Mouse (Mus musculus) urinary bladder, postnatal 10 days (tissue): ENCODE measurements around the gene Tcp11.

Source experiments
- DNase-seq: peaks from one replicate; pipeline ENCODE4 v3.0.0; 2022; ENCODE audit warnings: low spot score

Gene Tcp11

GRCm38 (mm10) chr17:28084395-28084905, 4.0 kb upstream of the Tcp11 start:
- DNase-seq: no peak

- no peak for DNase-seq
Measured at GRCm38 (mm10) chr17:28082863-28083262, 2.4 kb upstream of the Tcp11 start.

GRCm38 (mm10) chr17:28081856-28082255, 1.4 kb upstream of the Tcp11 start:
- DNase-seq: no peak

GRCm38 (mm10) chr17:28081385-28081784, 946 bp upstream of the Tcp11 start:
- no peak for DNase-seq

GRCm38 (mm10) chr17:28080817-28081165, 352 bp upstream of the Tcp11 start:
- DNase-seq: no peak

- peak; percentile 60 for DNase-seq
Measured at GRCm38 (mm10) chr17:28079618-28080017, 821 bp downstream of the Tcp11 start.

DNA sequence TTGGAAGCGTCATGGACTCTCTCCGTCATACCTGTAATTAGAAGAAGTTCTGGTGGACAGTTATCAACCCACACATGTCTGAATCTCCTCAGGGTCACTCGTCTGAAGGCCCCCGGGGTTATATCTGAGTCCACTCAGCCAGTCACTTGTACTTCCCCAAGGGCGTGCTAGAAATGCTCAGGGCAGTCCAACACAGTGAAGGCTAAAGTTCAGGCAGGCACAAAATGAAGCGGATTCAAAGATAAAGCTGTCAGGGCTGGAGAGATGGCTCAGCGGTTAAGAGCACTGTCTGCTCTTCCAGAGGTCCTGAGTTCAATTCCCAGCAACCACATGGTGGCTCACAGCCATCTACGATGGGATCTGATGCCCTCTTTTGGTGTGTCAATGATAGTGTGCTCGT, 2.4 kb downstream of the Tcp11 start:
- no peak for DNase-seq

DNA sequence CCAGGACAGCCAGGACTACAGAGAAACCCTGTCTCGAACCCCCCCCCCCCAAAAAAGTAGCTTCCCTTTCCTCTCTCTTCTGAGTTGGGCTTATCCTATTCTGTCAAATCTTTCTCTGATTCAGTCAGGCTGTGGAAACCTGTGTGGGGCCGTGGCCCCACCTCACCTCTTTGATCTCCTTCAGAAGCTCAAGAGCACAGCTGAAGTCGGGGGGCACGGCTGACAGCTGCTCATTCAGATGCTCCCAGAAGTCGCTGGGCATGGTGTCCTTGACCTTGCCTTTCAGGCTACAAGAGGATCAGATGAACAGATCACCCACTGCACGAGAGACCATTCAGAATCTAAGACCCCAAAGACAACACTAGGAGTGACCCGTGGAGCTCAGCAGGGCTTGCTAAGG, 6.0 kb downstream of the Tcp11 start:
- DNase-seq: no peak

DNA sequence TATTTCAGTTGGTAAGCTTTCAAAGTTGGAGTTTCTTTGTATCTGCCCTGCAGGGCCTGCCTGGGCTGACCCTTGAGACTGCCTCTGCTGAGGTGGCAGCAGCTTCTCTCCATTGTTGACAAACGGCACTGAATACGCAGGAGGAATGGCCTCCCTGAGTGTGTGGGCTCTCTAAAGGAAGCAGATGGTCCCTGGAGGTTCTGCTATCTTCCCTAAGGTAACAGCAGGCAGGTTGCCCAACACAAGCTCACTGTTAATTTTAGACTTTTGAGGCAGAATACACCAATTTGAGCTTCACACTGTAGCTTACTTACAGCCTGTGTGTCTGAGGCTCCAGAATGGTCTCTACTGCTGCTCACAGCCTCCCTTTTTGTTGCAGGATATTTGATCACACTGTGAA, 7.7 kb downstream of the Tcp11 start:
- DNase-seq: no peak

DNA sequence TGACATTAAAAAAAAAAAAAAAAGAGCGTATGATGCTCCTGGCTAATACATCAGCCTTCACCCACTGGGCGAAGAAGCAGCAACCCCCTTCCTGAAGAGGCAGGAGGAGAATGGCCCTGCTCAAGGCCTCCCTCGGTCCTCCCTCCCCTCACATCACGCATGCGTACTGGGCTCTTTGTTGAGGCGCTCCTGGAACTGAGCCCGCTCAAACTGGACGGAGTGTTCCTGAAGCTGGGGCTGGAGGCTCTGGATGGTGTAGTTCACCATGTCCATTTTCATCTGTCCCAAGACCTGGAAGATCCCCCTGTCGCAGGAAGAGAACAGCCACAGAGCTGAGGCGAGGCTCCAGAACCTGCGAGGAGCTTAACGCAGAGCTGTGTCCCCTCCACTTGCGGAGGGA, 10.2 kb downstream of the Tcp11 start:
- no peak for DNase-seq

DNA sequence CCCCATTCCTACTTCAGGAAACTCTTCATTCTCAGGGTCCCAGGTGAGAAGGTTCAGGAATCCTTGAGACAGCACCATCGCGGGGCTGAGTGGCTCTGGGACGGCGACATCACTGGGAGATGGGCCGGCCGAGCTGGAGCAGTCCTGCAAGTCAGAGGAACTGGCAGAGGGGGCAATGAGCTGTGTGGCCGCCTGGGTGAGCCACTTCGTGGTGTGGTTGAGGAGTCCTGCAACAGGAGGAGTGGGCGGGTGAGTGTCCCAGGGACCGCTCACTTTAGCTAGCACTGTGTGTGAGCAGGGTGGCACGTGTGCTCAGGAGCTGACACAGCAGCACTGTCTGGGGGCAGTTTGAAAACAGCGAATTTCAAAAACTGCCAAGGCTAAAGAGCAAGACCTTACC, 11.0 kb downstream of the Tcp11 start:
- no peak for DNase-seq

DNA sequence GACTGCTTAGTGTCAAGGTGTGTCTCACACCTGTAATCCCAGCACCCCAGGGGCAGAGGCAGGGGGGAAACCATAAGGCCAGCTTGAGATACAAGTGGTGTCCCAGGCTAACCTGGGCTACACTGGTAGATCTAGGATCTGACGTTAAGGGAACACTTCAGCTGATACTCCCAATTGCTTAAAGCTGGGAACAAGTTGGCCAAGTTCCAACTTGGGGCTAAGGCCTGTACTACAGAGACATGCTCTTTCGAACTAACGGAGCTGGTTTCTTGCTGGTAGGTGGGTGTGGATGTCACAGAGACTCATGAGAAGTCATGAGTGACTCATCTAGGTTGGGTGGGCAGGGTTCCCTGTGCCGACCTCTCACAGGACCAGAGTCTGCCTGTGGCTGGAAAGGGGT, 13.1 kb downstream of the Tcp11 start:
- DNase-seq: no peak

GRCm38 (mm10) chr17:28063163-28063562, 17.3 kb downstream of the Tcp11 start:
- no peak for DNase-seq

- DNase-seq: no peak
Measured at GRCm38 (mm10) chr17:28062710-28063109, 17.7 kb downstream of the Tcp11 start.

DNA sequence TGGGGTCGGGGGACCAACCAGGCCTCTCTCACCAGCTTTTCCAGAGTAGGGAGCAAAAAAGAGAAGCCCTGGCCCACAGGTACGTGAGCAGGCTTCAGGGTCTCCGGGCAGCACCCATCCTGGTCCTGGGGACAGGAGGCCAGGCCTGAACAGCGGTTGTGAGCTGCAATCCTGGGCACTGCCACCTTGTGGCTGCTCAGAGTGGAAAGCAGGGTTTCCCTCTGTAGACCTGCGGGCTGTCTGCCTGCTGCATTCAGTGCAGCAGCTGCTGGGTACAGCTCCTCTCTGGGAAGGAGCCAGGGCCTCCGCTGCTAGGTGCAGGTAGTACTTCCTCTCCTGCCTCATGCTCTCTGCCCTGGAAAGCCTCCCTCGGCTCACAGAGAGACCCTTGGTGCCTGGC, 19.0 kb downstream of the Tcp11 start:
- no peak for DNase-seq

GRCm38 (mm10) chr17:28060681-28061080, 19.8 kb downstream of the Tcp11 start:
- DNase-seq: no peak

DNA sequence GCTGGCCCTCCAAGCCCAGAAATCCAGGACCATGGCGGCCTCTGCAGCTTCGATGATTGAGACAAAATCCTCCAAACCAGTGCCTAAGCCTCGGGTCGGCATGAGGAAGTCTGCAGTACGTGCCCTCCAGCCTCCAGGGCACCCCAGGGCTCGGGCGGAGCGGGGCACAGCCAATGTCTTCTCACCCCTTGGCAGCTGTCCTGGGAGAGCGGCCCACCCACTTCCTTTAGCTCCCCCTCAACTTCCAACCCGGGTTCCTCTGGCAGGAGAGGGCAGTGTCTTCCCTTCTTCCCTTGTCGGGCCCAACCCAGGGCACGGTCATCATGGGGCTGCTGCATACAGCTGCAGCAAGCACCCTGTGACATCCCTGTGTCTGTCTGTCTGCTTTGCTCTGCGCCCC, 22.1 kb downstream of the Tcp11 start:
- DNase-seq: no peak

- no peak for DNase-seq
Measured at GRCm38 (mm10) chr17:28052293-28052863, 28.1 kb downstream of the Tcp11 start.

- DNase-seq: no peak
Measured at GRCm38 (mm10) chr17:28050210-28050609, 30.2 kb downstream of the Tcp11 start.

DNA sequence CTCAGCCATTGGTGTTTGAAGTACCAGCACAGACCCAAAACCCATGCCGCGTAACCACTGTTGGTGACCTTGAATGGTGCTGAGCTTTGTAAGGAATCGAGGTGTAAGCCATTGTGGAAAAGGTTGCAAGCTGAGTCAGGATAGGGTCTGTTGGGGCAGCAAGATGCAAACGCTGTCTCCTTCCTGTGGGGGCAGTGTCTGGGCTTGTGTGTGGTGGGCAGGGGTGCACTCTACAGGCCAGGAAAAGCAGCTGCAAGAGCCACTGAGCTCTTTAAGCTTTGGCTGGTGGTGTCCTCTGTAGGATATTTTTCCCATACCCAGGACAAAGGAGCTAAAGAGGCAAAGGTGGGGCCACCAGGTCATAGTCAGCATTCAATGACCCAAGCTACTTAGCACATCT, 32.0 kb downstream of the Tcp11 start:
- no peak for DNase-seq

DNA sequence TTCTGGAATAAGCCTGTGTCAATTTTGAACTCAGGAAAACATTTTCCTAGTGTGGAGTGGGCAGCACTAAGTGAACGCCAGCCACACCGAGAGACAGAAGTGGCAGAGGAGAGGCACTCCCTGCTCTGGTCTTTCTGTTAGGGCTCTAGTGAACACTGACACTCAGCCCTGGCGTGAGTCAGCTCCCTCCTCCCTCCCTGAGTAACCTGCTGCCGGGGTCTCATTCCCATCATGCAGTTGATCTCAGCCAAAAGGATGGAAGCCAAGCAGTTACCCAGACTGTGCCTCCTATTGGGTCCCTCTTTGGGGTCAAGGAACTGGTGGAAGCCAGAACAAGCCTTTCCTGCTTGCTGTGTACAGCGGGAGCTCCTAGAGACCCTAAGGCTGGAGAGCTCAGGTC, 32.9 kb downstream of the Tcp11 start:
- no peak for DNase-seq

DNA sequence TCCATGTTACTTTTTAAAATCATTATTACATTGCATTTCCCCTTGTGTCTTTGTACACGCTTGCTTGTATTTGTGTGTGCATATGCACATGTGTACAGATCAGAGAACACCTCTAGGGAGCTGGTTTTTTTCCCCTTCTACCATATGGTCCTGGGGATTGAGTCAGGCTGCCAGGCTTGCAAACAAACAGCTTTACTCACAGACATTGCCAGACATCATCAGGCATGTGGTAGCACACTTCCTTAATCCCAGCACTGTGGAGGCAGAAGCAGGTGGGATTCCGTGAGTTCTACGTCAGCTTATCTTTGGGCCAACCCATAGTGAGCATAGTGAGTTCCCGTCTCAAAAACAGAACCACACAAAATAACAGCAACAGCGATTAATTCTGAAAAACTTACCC, 33.4 kb downstream of the Tcp11 start:
- DNase-seq: no peak

DNA sequence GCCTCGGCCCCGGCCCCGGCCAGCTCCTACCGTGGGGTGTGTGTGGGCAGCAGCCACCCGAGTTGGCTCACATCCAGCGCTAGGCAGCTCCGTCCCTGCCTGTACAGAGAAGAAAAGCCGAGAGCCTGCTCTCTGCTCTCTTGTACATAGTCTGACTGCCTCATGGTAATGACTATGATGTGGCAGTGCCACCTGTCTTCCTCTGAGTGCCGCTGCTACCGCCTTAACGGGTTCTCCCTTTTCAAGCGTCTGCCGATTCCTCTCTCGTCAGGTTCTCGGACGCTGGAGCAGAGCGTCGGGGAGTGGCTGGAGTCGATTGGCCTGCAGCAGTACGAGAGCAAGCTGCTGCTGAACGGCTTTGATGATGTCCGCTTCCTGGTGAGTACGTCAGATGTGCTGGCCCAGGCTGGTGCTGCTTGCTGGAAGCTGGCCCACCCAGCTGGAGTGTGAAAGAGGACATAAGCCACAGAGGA, 38.1 kb downstream of the Tcp11 start:
- DNase-seq: no peak

DNA sequence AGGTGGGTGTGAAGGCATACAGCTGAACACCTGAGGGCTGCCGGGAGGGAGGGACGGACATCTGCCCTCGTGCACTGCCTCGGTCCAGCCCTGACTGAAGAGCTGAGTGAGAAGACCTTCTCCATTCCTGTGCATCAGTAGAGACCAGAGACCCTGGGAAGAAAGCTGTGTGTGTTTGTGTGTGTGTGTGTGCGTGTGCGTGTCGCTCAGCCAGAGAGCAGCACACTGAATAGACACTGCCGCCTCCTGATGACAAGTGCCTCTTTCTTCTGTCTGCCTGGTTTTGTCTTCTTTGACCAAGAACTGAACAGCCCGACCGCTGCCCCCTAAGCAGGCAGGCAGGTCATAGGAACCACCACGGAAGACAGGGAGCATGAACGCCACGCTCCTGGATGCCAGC, 39.1 kb downstream of the Tcp11 start:
- DNase-seq: no peak

DNA sequence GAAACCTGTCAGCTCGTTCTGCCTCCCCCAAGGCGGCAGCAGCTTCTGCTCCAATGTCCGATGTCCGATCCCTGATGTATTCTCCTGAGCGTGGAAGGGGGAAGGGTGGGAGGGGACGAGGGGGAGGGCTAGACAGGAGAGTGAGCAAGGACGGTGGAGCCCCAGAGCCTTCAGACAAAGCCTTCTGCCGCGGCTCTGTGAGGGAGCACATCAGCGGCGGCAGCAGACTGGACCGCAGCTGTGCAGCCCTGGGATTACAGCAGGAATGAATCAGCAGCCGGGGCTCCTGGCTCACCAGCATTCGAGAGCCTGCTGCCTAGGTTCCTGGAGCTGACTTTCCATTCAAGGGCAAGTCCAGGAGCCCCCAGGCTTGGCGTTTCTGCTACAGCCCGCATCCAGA, 39.8 kb downstream of the Tcp11 start:
- DNase-seq: no peak
